Mouse (Mus musculus) lung, adult 2 months (tissue): Measurements from ENCODE around the gene Pcca. TPM values are rescaled to one million over a fixed set of nuclear protein-coding genes. Genes with fewer than 3 reads are reported as not detected.

Source experiments
- DNase-seq: peaks from one replicate; pipeline ENCODE4 v3.0.0; 2022
- H3K4me1 ChIP-seq: fragments of 200-500 bp; 2 replicates; pipeline ENCODE4 v1.6.1; 2011; ENCODE audit warnings: low read length; ENCODE audit not compliant: control insufficient read depth, insufficient read depth
- H3K4me3 ChIP-seq: fragments of 200-500 bp; replicated peaks from 2 replicates; pipeline ENCODE3; 2011; ENCODE audit warnings: low read depth, mild to moderate bottlenecking, control low read depth, low read length; ENCODE audit errors: extremely low read depth
- CTCF ChIP-seq: fragments of 200-500 bp; IDR thresholded peaks from 2 replicates; pipeline ENCODE4 v1.5.1; 2011; ENCODE audit warnings: mild to moderate bottlenecking, low read length, control low read depth; ENCODE audit not compliant: insufficient read depth
- POLR2A ChIP-seq: fragments of 200-500 bp; IDR thresholded peaks from 2 replicates; pipeline ENCODE4 v1.6.1; 2011; ENCODE audit warnings: low read depth, mild to moderate bottlenecking, control low read depth, low read length, borderline replicate concordance; ENCODE audit errors: extremely low read depth
- WGBS: fragments of 180-500 bp; shearing (Covaris S2); methylation state at CpG from one replicate; pipeline ENCODE4 v1.1.7; 2018; 5-methylcytosine and 5-hydroxymethylcytosine counted together
- polyA plus RNA-seq: library from polyadenylated mRNA; depleted of rRNA; stranded (reverse); fragments of >200 nt; gene quantifications from 2 replicates; pipeline ENCODE4 v1.2.3, GENCODE M21; 2012

Pcca gene
- polyA plus RNA-seq, 1 experiment = 18.7 TPM

DNA sequence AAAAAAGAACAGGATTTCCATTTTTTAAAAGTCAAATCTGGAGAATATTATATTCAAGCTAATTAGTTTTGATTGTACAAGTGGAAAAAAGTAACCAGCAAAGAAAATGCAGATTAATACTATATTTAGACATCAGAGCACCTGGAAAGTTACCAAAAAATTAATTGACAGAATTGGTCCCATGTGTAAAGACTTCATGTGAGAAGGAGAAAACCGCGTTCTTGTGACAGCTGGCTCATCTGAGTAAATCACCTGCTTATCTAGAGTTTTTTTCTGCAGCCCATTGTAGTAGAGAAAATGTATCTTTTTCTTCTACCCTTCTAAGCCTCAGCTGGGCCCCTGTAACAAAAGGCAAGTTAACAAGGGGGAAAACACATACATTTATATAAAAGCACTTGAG, 219.2 kb downstream of the Pcca start:
- Histone ChIP-seq H3K4me1 (no peaks in the 10 kb centered on the region), H3K4me3 (no peak overlapping the region)
- TF ChIP-seq POLR2A = no peak
- no peak for DNase-seq
- 78% methylated on average over 2 of the region's 2 CpGs for WGBS

DNA sequence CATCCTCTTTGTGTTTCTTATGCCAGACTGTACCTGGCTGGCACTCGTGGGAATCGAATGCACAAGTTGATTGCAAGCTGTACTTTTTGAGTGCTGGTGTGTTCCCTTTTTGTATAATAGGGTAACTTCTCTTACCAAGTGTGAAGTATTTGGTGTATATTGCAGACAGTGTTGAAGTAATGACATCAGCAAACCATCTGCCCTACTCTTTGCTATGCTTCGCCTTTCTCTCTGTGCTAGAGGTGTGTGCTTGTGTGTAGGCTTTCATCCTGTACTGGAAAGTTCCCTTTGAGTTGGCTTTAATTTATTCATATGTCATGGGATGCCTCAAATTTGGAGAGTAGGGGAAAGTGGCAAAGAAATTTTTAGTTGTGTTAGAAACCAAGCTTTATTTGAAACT, 220.2 kb downstream of the Pcca start:
- TF ChIP-seq CTCF (no peak), POLR2A (no peak)
- WGBS = 89% methylated on average over 3 of the region's 3 CpGs
- H3K4me1 ChIP-seq = no peaks in the 10 kb centered on the region
- no peak for DNase-seq
- no peak overlapping the region for H3K4me3 ChIP-seq

DNA sequence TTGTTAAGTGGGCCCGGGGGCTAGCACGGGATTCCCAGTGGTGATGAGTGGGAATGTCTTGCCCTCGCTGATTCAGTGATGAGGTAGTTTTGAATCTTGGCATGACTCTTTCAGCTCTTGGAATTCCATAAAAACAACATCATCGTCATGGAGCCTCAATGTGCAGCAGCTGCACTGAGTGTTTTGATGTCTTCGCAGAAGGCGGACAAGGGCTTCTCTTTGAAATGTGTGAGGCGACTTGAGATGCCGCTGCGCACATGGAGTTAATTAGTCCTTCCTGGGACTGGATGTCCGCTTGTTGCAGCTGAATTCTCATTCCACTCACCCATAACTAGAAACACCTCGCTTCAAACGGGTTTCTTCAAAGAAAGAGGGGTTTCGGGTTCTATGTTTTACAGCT, 221.4 kb downstream of the Pcca start:
- WGBS = 72% methylated on average over 13 of the region's 13 CpGs
- Histone ChIP-seq H3K4me3 (no peak overlapping the region), H3K4me1 (no peaks in the 10 kb centered on the region)
- TF ChIP-seq CTCF = no peak
- TF ChIP-seq POLR2A = no peak
- DNase-seq = no peak

DNA sequence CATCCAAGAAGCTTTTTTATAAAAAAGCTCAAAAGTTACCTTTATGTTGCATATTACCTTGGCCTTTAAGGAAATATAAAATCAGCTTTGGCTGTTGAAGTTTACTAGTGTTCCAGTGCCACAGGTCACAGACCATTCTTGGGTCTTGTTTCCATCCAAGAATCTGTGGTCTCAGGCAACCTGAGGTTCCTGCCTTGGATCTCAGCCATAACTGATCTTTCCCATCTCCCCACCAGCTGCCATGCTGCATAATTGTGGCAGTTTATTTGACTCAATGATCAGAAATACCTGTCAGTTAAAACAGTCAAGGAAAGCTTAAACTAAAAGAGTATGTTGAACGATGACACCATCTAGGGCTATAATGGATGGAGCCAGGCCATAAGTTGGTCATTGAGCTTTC, 222.5 kb downstream of the Pcca start:
- Histone ChIP-seq H3K4me1 (no peaks in the 10 kb centered on the region), H3K4me3 (no peak overlapping the region)
- WGBS = 92% methylated on average over 1 of the region's 1 CpGs
- no peak for DNase-seq
- TF ChIP-seq CTCF = no peak
- TF ChIP-seq POLR2A = no peak

DNA sequence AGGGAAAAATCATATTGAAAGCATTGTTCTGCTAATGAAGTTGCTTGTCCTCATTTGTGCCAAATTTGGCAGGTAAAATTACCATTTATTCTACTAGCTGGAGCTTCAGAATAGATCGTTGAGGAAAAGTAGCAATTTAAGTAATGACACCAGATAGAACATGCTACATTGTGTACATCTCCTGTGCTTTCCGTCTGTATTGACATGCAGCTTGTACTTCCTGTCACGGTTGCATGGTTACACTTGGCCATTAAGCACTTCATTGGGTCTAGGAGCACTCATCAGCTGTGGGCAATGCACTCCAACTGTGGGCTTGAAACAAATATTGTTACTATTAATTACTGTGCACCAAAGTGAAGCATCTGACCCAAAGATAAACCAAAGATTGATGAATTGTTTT, 225.8 kb downstream of the Pcca start:
- TF ChIP-seq CTCF (no peak), POLR2A (no peak)
- 0 out of 2 replicates have a peak, but pooled peaks cover 2% of the 10 kb centered on the region for H3K4me1 ChIP-seq
- no peak for DNase-seq
- WGBS = 51% methylated on average over 3 of the region's 3 CpGs
- no peak overlapping the region for H3K4me3 ChIP-seq

DNA sequence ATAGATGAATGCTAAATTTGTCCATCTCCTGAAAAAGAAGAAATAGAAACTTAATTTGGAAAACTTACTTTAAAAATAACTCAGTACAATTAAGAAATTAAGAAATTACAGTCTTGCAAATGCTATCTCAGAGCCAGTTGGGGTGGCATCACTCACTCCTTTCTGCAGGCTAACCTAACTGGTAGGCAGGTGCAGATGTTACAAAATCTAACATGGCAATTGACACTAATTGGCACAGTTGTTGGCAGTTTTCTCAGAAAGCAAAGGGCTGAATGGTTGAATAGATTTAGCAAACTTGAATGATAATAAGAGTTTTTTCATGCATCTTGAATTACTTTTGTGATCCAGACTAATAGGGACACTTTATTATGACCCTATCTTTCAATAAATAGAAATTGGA, 226.7 kb downstream of the Pcca start:
- TF ChIP-seq CTCF (no peak), POLR2A (no peak)
- no peak for DNase-seq
- H3K4me3 ChIP-seq = no peak overlapping the region

DNA sequence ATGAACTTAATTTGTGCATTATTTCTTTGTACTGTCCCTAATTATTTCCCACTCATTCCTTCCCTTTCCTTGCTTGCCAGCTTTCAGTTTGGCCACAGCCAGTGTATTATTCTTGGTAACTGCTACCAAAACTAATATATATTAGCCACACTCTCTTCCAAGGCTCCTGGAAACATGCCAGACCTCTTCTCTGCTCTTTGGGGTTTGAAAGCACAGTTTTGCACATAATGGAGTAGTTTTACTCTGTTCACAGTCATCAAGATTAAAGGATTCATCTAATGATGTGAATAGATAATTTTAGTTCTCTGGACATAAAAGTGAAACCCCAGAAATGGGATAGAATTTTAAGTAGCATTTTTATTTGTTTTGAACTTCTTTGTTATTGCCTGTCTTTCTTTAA, 228.5 kb downstream of the Pcca start:
- TF ChIP-seq CTCF (no peak), POLR2A (no peak)
- DNase-seq = no peak
- H3K4me3 ChIP-seq = no peak overlapping the region
- 0 out of 2 replicates have a peak, but pooled peaks cover 2% of the 10 kb centered on the region for H3K4me1 ChIP-seq

More for the DNA sequence above, 226.7 kb downstream of the Pcca start:
- 0 out of 2 replicates have a peak, but pooled peaks cover 2% of the 10 kb centered on the region for H3K4me1 ChIP-seq

DNA sequence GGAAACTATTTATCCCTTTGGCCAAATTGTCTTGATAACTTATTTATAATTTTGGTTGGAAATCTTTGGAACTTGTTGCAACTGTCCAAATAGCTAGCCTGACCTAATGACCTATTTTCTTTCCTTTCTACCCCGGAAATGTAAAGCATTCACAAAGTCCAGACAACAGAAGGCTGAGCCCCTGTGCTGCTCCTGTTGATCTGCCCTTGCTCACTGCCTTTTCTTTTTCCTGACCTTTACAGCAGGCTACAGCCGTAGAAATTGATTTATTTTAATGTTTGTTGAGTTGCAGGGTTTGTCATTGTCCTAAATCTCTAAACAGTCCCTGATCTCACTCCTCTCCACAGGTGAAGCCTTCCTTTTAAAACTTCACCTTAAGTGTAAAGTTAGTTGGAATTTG, 231.8 kb downstream of the Pcca start:
- DNase-seq = no peak
- H3K4me3 ChIP-seq = no peak overlapping the region
- 0 out of 2 replicates have a peak, but pooled peaks cover 2% of the 10 kb centered on the region for H3K4me1 ChIP-seq
- TF ChIP-seq POLR2A (no peak), CTCF (no peak)
- whole genome bisulfite sequencing = 32% methylated on average over 2 of the region's 2 CpGs

DNA sequence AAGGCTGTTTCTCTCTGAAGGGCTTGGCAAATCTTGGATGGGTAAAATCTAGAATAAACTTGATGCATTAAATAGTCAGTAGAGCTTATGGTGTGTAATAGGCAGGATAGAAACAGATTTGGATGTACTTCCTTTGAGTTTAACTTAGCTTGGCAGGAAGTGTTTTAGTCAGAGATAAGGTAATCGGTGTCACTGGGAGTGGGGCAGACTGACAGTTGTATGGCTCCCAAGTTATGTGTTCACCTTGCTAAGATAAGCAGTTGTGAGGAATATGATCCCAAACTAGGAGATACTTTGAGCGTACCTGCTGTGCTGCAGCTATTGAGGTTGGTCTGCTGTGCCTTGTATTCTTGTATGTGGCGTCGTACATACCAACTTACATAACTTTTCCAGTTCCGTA, 232.3 kb downstream of the Pcca start:
- Histone ChIP-seq H3K4me3 (no peak overlapping the region), H3K4me1 (0 out of 2 replicates have a peak, but pooled peaks cover 2% of the 10 kb centered on the region)
- DNase-seq = no peak
- 81% methylated on average over 5 of the region's 5 CpGs for WGBS
- no peak for TF ChIP-seq POLR2A
- TF ChIP-seq CTCF = no peak

DNA sequence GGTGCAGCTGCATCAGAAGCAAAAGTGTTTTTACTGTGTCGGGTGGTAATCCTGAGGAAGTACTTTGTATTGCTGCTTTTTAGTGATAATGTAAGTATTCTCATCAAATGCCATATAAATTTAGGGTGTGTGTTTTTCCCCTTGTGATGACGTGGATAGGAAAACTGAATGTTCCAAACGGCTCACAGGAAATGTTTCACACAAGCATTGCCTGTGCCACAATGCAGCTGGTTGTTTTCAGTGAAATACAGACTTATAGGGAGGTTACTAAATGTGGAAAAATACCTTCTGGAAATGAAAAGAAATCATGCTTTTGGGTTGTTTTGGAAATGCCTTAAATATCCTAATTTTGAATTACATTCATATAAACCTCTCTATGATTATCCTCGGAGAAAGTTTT, 250.6 kb downstream of the Pcca start:
- Histone ChIP-seq H3K4me3 (no peak overlapping the region), H3K4me1 (no peaks in the 10 kb centered on the region)
- TF ChIP-seq CTCF (no peak), POLR2A (no peak)
- no peak for DNase-seq
- WGBS = 58% methylated on average over 4 of the region's 4 CpGs

DNA sequence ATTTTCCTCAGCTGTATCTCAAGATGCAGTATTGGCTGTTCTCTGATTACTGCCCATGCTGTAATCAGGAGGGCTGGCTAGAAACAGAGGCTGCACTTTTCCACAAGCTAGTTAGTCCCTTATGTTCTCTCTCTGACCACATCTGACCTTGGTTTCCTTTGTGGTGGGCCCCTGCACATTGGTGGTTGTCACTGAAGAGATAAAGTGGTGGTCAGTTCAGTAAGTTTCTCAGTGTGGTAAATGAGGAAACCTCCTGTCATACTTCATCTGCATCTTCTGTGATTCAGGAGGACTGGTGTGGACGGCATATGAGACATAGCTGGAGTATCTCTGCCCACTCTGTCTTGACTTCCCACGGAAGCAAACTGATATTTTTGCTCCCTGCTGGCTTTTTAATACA, 254.1 kb downstream of the Pcca start:
- no peaks in the 10 kb centered on the region for H3K4me1 ChIP-seq
- DNase-seq = no peak
- no peak overlapping the region for H3K4me3 ChIP-seq
- no peak for TF ChIP-seq POLR2A
- WGBS = 76% methylated on average over 2 of the region's 2 CpGs
